Mouse (Mus musculus) limb, embryonic 11.5 days (tissue): ENCODE data around the gene Atxn1. TPM values are rescaled to one million over a fixed set of nuclear protein-coding genes. Genes with fewer than 3 reads are reported as not detected.

Experiments used
- ATAC-seq: fragments of 200-750 bp; cut with Nextera tagmentation; 2 replicates; pipeline ENCODE4 v1.8.0; 2017; ENCODE audit warnings: low read depth; ENCODE audit not compliant: insufficient number of reproducible peaks, low FRiP score, low TSS enrichment
- DNase-seq: peaks from one replicate; pipeline ENCODE4 v3.0.0-alpha.2; 2015; ENCODE audit warnings: low spot score
- H3K27ac ChIP-seq: fragments of 300-500 bp; sonication (generic); replicated peaks from 2 replicates; pipeline ENCODE4 v1.5.1; 2014; ENCODE audit warnings: low read depth, mild to moderate bottlenecking, low read length
- H3K27me3 ChIP-seq: fragments of 300-500 bp; sonication (generic); 2 replicates; pipeline ENCODE4 v1.6.1; 2014; ENCODE audit warnings: mild to moderate bottlenecking, low read length, mixed read lengths; ENCODE audit not compliant: control insufficient read depth, insufficient read depth
- H3K36me3 ChIP-seq: fragments of 300-500 bp; sonication (generic); 2 replicates; pipeline ENCODE4 v1.6.1; 2014; ENCODE audit warnings: mild to moderate bottlenecking, low read length, moderate library complexity, mixed read lengths; ENCODE audit not compliant: control insufficient read depth, insufficient read depth
- H3K4me1 ChIP-seq: fragments of 300-500 bp; sonication (generic); 2 replicates; pipeline ENCODE4 v1.6.1; 2014; ENCODE audit warnings: low read length, mixed read lengths; ENCODE audit not compliant: control insufficient read depth, insufficient read depth
- H3K4me2 ChIP-seq: fragments of 300-500 bp; sonication (generic); 2 replicates; pipeline ENCODE4 v1.6.1; 2014; ENCODE audit warnings: low read depth, mild to moderate bottlenecking, moderate library complexity; ENCODE audit not compliant: severe bottlenecking
- H3K4me3 ChIP-seq: fragments of 300-500 bp; sonication (generic); 2 replicates; pipeline ENCODE4 v1.5.1; 2014; ENCODE audit warnings: low read depth, low read length
- H3K9ac ChIP-seq: fragments of 300-500 bp; sonication (generic); 2 replicates; pipeline ENCODE4 v1.6.1; 2014; ENCODE audit warnings: mild to moderate bottlenecking, low read length
- H3K9me3 ChIP-seq: fragments of 300-500 bp; sonication (generic); 2 replicates; pipeline ENCODE4 v1.6.1; 2016; ENCODE audit warnings: low read length; ENCODE audit not compliant: control insufficient read depth
- WGBS: fragments of 180-500 bp; shearing (Covaris S2); extraction: QIAGEN DNeasy Blood & Tissue Kit; methylation state at CpG from one replicate; pipeline ENCODE4 v1.1.7; 2014; 5-methylcytosine and 5-hydroxymethylcytosine counted together
- polyA plus RNA-seq: library from polyadenylated mRNA; unstranded; fragments of >200 nt; fragmentation: Nextera tagmentation; extraction: Ambion mirVana; gene quantifications from 2 replicates; pipeline ENCODE4 v1.2.1, GENCODE M21; 2014

Atxn1 gene
- polyA plus RNA-seq, 1 experiment from 2014 or later: 1.5 TPM

GRCm38 (mm10) chr13:45620281-45620680, 344.5 kb downstream of the Atxn1 start:
- no peak for DNase-seq
- WGBS: 77% methylated on average over 7 of the region's 7 CpGs
- no peak overlapping the region for H3K27ac ChIP-seq
- no peaks in the 10 kb centered on the region for H3K4me1 ChIP-seq
- H3K9me3 ChIP-seq: no peaks in the 10 kb centered on the region; the same call in 1 of the 2 replicates
- no peak overlapping the region for H3K9ac ChIP-seq
- no peak overlapping the region for H3K4me2 ChIP-seq
- H3K36me3 ChIP-seq: no peaks in the 10 kb centered on the region
- H3K27me3 ChIP-seq: no peaks in the 10 kb centered on the region
- H3K4me3 ChIP-seq: no peak overlapping the region
- ATAC-seq: no peak

- no peak overlapping the region for H3K27ac ChIP-seq
- no peaks in the 10 kb centered on the region for H3K27me3 ChIP-seq
- ATAC-seq (no peak), DNase-seq (no peak)
- H3K9me3 ChIP-seq: no peaks in the 10 kb centered on the region
- H3K36me3 ChIP-seq: no peaks in the 10 kb centered on the region
- WGBS: 84% methylated on average over 6 of the region's 6 CpGs
- no peak overlapping the region for H3K4me2 ChIP-seq
- no peak overlapping the region for H3K4me3 ChIP-seq
- no peak overlapping the region for H3K9ac ChIP-seq
- no peaks in the 10 kb centered on the region for H3K4me1 ChIP-seq
Measured at GRCm38 (mm10) chr13:45617988-45618387, 346.8 kb downstream of the Atxn1 start.

- Histone ChIP-seq H3K27ac (no peak overlapping the region), H3K36me3 (no peaks in the 10 kb centered on the region), H3K4me2 (no peak overlapping the region), H3K9me3 (no peaks in the 10 kb centered on the region), H3K9ac (no peak overlapping the region), H3K4me1 (no peaks in the 10 kb centered on the region), H3K4me3 (no peak overlapping the region), H3K27me3 (no peaks in the 10 kb centered on the region)
- DNase-seq (no peak), ATAC-seq (no peak)
- 85% methylated on average over 11 of the region's 11 CpGs for WGBS
Measured at GRCm38 (mm10) chr13:45614762-45615161, 350.0 kb downstream of the Atxn1 start.

- Histone ChIP-seq H3K4me2 (no peak overlapping the region), H3K9ac (no peak overlapping the region), H3K36me3 (no peaks in the 10 kb centered on the region), H3K4me1 (no peaks in the 10 kb centered on the region), H3K27me3 (no peaks in the 10 kb centered on the region), H3K4me3 (no peak overlapping the region), H3K27ac (no peak overlapping the region), H3K9me3 (no peaks in the 10 kb centered on the region)
- DNase-seq: peak; percentile 54
- 35% methylated on average over 5 of the region's 5 CpGs for WGBS
- ATAC-seq: no peak
Measured at GRCm38 (mm10) chr13:45613346-45613745, 351.5 kb downstream of the Atxn1 start.

GRCm38 (mm10) chr13:45611554-45611953, 353.3 kb downstream of the Atxn1 start:
- WGBS: 79% methylated on average over 3 of the region's 3 CpGs

GRCm38 (mm10) chr13:45609461-45609860, 355.3 kb downstream of the Atxn1 start:
- DNase-seq (no peak), ATAC-seq (no peak)
- no peaks in the 10 kb centered on the region for H3K36me3 ChIP-seq
- H3K27ac ChIP-seq: no peak overlapping the region
- H3K4me3 ChIP-seq: no peak overlapping the region
- H3K4me2 ChIP-seq: no peak overlapping the region
- H3K4me1 ChIP-seq: no peaks in the 10 kb centered on the region
- no peaks in the 10 kb centered on the region for H3K27me3 ChIP-seq
- H3K9me3 ChIP-seq: no peaks in the 10 kb centered on the region
- H3K9ac ChIP-seq: no peak overlapping the region
- 76% methylated on average over 4 of the region's 4 CpGs for WGBS

More at GRCm38 (mm10) chr13:45611554-45611953, 353.3 kb downstream of the Atxn1 start:
- no peaks in the 10 kb centered on the region for H3K9me3 ChIP-seq
- no peaks in the 10 kb centered on the region for H3K4me1 ChIP-seq
- no peaks in the 10 kb centered on the region for H3K27me3 ChIP-seq
- ATAC-seq (no peak), DNase-seq (no peak)
- H3K27ac ChIP-seq: no peak overlapping the region
- no peak overlapping the region for H3K4me2 ChIP-seq
- no peak overlapping the region for H3K9ac ChIP-seq
- no peak overlapping the region for H3K4me3 ChIP-seq
- H3K36me3 ChIP-seq: no peaks in the 10 kb centered on the region

GRCm38 (mm10) chr13:45608593-45608992, 356.2 kb downstream of the Atxn1 start:
- Histone ChIP-seq H3K4me1 (no peaks in the 10 kb centered on the region), H3K9ac (no peak overlapping the region), H3K36me3 (no peaks in the 10 kb centered on the region), H3K9me3 (no peaks in the 10 kb centered on the region), H3K4me3 (no peak overlapping the region), H3K27me3 (no peaks in the 10 kb centered on the region), H3K4me2 (no peak overlapping the region), H3K27ac (no peak overlapping the region)
- WGBS: 94% methylated on average over 5 of the region's 5 CpGs
- no peak for ATAC-seq
- DNase-seq: no peak

- no peak for DNase-seq
- Histone ChIP-seq H3K9me3 (no peaks in the 10 kb centered on the region), H3K4me1 (no peaks in the 10 kb centered on the region), H3K4me2 (no peak overlapping the region), H3K9ac (no peak overlapping the region), H3K4me3 (no peak overlapping the region), H3K27me3 (no peaks in the 10 kb centered on the region), H3K36me3 (no peaks in the 10 kb centered on the region), H3K27ac (no peak overlapping the region)
- no peak for ATAC-seq
- WGBS: 68% methylated on average over 2 of the region's 2 CpGs
Measured at GRCm38 (mm10) chr13:45607946-45608345, 356.9 kb downstream of the Atxn1 start.

- Histone ChIP-seq H3K4me3 (no peak overlapping the region), H3K27ac (no peak overlapping the region), H3K9me3 (no peaks in the 10 kb centered on the region), H3K4me2 (no peak overlapping the region), H3K36me3 (no peaks in the 10 kb centered on the region), H3K4me1 (no peaks in the 10 kb centered on the region), H3K9ac (no peak overlapping the region), H3K27me3 (no peaks in the 10 kb centered on the region)
- WGBS: 84% methylated on average over 6 of the region's 6 CpGs
- DNase-seq: no peak
- no peak for ATAC-seq
Measured at GRCm38 (mm10) chr13:45603636-45604035, 361.2 kb downstream of the Atxn1 start.
